Mouse (Mus musculus): ENCODE measurements around the gene Sel1l. TPM values are rescaled to one million over a fixed set of nuclear protein-coding genes. Genes with fewer than 3 reads are reported as not detected.
A peak's percentile ranks its signal among the peaks of the same experiment; 100 is the strongest.

Sel1l gene
- polyA plus RNA-seq, 1 experiment from 2014 or later = 67.1 TPM

DNA sequence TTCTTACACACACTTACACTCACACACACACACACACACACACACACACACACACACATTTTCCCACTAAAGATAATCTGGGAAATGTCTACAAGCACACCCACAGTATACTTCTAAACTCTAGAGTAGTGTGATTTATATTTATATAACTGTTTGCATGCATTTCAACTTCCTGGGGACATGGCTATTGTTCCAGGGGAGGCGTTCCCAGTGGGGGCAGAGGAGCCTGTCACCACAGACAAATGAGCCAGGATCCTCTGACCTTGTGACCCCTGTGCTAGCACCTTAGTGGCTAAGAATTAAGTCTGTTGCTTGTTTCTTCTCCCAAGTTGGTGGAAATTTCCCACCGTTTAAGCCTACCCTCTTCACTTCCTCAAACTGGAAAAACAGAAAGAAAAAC lies 83.9 kb downstream of the Sel1l start:
- ATAC-seq (replicated peaks; ENCODE audit: low FRiP score) (no peak), DNase-seq (ENCODE audit: low spot score) (no peak)
- Histone ChIP-seq H3K4me1 (replicated peaks; ENCODE audit: control insufficient read depth, insufficient read depth, low read length) (peaks cover 41% of the 10 kb centered on the region), H3K36me3 (ENCODE audit: control insufficient read depth, insufficient read depth, low read length) (no peaks in the 10 kb centered on the region), H3K4me2 (peak overlapping the region; percentile 56), H3K9ac (ENCODE audit: low read depth, low read length) (no peak overlapping the region), H3K9me3 (ENCODE audit: control insufficient read depth, low read length) (no peaks in the 10 kb centered on the region), H3K27ac (ENCODE audit: low read depth, low read length) (no peak overlapping the region; the same call in 1 of the 2 replicates), H3K4me3 (ENCODE audit: low read depth, low read length) (no peak overlapping the region), H3K27me3 (replicated peaks; ENCODE audit: control insufficient read depth, insufficient read depth, low read length) (no peaks in the 10 kb centered on the region)
- 18% methylated on average over 2 of the region's 2 CpGs for WGBS

GRCm38 (mm10) chr12:91764471-91764870 lies 84.5 kb downstream of the Sel1l start:
- Histone ChIP-seq H3K36me3 (ENCODE audit: control insufficient read depth, insufficient read depth, low read length) (no peaks in the 10 kb centered on the region), H3K4me3 (ENCODE audit: low read depth, low read length) (no peak overlapping the region), H3K27me3 (replicated peaks; ENCODE audit: control insufficient read depth, insufficient read depth, low read length) (no peaks in the 10 kb centered on the region), H3K4me1 (replicated peaks; ENCODE audit: control insufficient read depth, insufficient read depth, low read length) (peaks cover 38% of the 10 kb centered on the region), H3K9ac (ENCODE audit: low read depth, low read length) (no peak overlapping the region; the same call in 1 of the 2 replicates), H3K27ac (ENCODE audit: low read depth, low read length) (0 out of 2 replicates have a peak overlapping the region, but pooled peaks have one; percentile 32), H3K4me2 (peak overlapping the region; percentile 29), H3K9me3 (ENCODE audit: control insufficient read depth, low read length) (no peaks in the 10 kb centered on the region)
- ATAC-seq (replicated peaks; ENCODE audit: low FRiP score) (peak; percentile 16; the same call in 1 of the 2 replicates), DNase-seq (ENCODE audit: low spot score) (no peak)
- 28% methylated on average over 2 of the region's 2 CpGs for WGBS

DNA sequence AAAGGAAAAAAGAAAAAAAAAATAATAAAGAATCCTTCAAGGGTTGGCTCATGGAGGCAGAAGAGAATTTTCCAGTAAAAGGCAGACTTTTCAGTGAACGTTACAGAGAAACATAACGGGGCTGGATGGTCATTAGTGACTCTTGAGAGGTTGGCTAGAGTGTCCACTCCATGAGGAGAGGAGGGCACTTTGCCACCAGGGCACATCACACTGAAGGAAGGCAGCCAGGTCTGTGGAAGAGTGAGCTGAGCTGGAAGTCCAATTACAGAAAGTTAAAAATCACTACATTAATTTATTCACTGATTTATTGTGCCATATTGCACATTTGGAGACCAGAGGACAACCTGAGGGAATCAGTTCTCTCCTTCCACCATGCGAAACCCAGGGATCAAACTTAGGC lies 89.1 kb downstream of the Sel1l start:
- H3K4me1 ChIP-seq (replicated peaks; ENCODE audit: control insufficient read depth, insufficient read depth, low read length) = peaks cover 50% of the 10 kb centered on the region

GRCm38 (mm10) chr12:91757854-91758562 lies 90.9 kb downstream of the Sel1l start:
- Histone ChIP-seq H3K36me3 (ENCODE audit: control insufficient read depth, insufficient read depth, low read length) (no peaks in the 10 kb centered on the region), H3K4me3 (ENCODE audit: low read depth, low read length) (no peak overlapping the region), H3K4me2 (peak overlapping the region; percentile 53), H3K9me3 (ENCODE audit: control insufficient read depth, low read length) (no peaks in the 10 kb centered on the region), H3K27ac (ENCODE audit: low read depth, low read length) (peak overlapping the region; percentile 81), H3K4me1 (replicated peaks; ENCODE audit: control insufficient read depth, insufficient read depth, low read length) (peaks cover 35% of the 10 kb centered on the region), H3K27me3 (replicated peaks; ENCODE audit: control insufficient read depth, insufficient read depth, low read length) (no peaks in the 10 kb centered on the region), H3K9ac (ENCODE audit: low read depth, low read length) (0 out of 2 replicates have a peak overlapping the region, but pooled peaks have one; percentile 13)
- 42% methylated on average over 13 of the region's 13 CpGs for WGBS
- DNase-seq (ENCODE audit: low spot score) = peak; percentile 56
- peak; percentile 97 for ATAC-seq (replicated peaks; ENCODE audit: low FRiP score)

More for the DNA sequence above, 89.1 kb downstream of the Sel1l start:
- Histone ChIP-seq H3K27me3 (replicated peaks; ENCODE audit: control insufficient read depth, insufficient read depth, low read length) (no peaks in the 10 kb centered on the region), H3K9ac (ENCODE audit: low read depth, low read length) (no peak overlapping the region), H3K4me3 (ENCODE audit: low read depth, low read length) (no peak overlapping the region), H3K36me3 (ENCODE audit: control insufficient read depth, insufficient read depth, low read length) (no peaks in the 10 kb centered on the region), H3K27ac (ENCODE audit: low read depth, low read length) (no peak overlapping the region), H3K4me2 (no peak overlapping the region), H3K9me3 (ENCODE audit: control insufficient read depth, low read length) (no peaks in the 10 kb centered on the region)
- ATAC-seq (replicated peaks; ENCODE audit: low FRiP score) (no peak), DNase-seq (ENCODE audit: low spot score) (no peak)
- 84% methylated on average over 3 of the region's 3 CpGs for WGBS

- no peaks in the 10 kb centered on the region for H3K36me3 ChIP-seq (ENCODE audit: control insufficient read depth, insufficient read depth, low read length)
- DNase-seq (ENCODE audit: low spot score) = peak; percentile 53
- ATAC-seq (replicated peaks; ENCODE audit: low FRiP score) = no peak
These were observed 92.3 kb downstream of the Sel1l start for GRCm38 (mm10) chr12:91756562-91757166.

More at GRCm38 (mm10) chr12:91756562-91757166, 92.3 kb downstream of the Sel1l start:
- WGBS = 23% methylated on average over 5 of the region's 5 CpGs
- Histone ChIP-seq H3K27me3 (replicated peaks; ENCODE audit: control insufficient read depth, insufficient read depth, low read length) (no peaks in the 10 kb centered on the region), H3K9ac (ENCODE audit: low read depth, low read length) (no peak overlapping the region), H3K4me3 (ENCODE audit: low read depth, low read length) (no peak overlapping the region), H3K27ac (ENCODE audit: low read depth, low read length) (no peak overlapping the region), H3K4me2 (peak overlapping the region; percentile 53; the same call in 1 of the 2 replicates), H3K4me1 (replicated peaks; ENCODE audit: control insufficient read depth, insufficient read depth, low read length) (peaks cover 32% of the 10 kb centered on the region), H3K9me3 (ENCODE audit: control insufficient read depth, low read length) (no peaks in the 10 kb centered on the region)

Small RNAs within 50 kb of the gene (microRNA-seq; reads per million reads assigned to microRNA genes)
- gene Gm22015 (ENCODE audit: borderline number of aligned reads) = not detected

Other genes with a start within 250 kb of the Sel1l start
- 29.1 and 33.6 TPM in 2 replicates for gene Ston2, start 60.8 kb downstream of the Sel1l start, polyA plus RNA-seq (2014; fragmentation: Nextera tagmentation; extraction: Ambion mirVana)

Data from liver, embryonic 11.5 days (tissue).